Mouse (Mus musculus): ENCODE measurements around the gene F3.

Gene F3

DNA sequence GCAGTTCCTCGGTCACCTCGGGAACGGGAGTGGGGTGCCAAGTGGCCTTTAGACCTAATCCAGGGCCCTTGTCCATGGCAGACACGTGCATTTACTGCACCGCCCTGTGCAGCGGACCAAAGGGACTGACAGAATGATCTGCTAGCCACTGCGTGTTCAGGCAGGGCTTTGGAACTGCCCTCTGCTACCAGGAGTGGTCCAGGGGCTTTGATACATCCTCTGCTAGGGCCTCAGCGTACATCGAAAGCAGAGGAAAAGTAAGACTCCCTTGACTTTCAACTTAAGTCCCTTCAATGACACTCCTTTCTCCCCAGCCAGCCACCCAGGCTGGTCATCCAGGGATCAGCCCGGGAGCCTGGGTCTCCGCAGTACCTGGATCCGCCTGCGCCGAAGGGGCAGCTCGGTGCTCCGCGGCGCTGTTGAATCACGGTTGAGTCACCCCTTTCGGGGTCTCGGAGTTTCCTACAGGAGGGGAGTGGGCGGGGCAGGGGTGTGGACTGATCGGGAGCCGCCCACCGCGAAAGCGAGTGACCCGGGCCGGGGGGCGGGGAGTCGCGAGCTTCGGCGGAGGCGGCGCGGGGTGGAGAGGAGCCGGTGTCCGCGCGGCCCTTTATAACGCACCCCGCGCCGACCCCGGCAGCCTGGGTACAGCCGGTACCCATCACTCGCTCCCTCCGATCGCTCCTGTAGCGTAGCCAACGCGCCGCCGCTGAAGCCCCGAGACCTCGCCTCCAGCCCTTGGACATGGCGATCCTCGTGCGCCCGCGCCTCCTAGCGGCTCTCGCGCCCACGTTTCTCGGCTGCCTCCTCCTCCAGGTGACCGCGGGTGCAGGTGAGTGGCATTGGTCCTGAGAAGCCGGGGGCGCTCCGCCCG is at the start of gene F3:
Gene F3 (plus strand): TSS at position 567 of the 874 bp plus-strand sequence.
- peak; percentile 96 for DNase-seq (ENCODE audit: low read depth)

DNA sequence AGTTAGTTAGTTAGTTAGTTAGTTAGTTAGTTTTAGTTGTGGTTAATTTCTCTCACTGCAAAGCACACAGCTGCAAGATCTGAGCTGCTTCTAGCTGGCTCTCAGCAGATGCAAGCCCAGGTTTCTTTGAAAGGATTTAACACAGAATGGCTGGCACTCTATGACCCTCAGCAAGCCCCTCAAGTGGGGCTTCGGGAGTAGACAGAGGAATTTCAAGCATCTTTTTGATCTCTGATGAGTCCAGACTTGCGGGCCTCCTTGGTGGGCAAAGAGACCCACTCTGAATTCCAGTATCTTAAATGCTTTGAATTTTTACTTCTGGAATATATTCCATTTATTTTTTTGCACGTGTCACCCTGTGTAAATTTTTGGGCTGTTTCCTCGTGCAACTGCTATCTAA is 44.4 kb upstream of the F3 start:
- no peak for DNase-seq (ENCODE audit: low read depth)

DNA sequence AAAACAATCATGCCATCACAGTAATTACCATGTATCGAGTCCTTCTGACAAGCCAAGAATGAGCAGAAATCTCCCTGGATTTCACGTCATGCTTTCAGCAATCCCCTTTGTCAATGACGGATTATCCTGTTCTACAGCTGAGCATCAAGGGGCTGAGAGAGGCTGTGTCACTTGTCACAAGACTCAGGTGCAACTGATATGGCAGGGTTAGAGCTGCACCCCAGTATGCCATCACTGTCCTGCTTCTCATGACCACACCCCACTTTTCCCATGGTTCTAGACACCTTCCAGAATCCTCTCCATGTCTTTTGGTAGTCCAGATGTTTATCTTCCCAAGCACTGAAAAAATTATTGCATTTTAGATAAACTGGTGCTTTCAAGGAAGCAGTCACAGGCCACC is 43.9 kb upstream of the F3 start:
- no peak for DNase-seq (ENCODE audit: low read depth)

DNA sequence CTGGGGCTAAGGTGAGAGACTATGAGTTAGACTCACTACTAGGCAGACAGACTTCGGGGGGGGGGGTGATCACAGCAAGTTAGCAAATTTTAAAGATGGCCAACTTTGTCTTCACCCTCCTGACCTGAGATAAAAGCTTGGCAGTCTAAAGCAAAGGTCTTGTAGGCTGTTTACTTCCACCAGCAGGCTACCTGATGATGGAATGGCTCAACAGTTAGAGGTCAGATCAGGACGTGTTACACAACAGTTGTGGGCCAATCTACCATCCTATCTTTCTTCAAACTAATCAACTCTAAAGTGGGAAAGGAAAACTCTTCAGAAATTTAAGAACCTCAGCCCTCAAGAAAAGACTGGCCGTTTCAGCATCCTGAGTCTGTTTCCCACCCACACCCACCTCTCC is 43.1 kb upstream of the F3 start:
- DNase-seq (ENCODE audit: low read depth) = no peak

DNA sequence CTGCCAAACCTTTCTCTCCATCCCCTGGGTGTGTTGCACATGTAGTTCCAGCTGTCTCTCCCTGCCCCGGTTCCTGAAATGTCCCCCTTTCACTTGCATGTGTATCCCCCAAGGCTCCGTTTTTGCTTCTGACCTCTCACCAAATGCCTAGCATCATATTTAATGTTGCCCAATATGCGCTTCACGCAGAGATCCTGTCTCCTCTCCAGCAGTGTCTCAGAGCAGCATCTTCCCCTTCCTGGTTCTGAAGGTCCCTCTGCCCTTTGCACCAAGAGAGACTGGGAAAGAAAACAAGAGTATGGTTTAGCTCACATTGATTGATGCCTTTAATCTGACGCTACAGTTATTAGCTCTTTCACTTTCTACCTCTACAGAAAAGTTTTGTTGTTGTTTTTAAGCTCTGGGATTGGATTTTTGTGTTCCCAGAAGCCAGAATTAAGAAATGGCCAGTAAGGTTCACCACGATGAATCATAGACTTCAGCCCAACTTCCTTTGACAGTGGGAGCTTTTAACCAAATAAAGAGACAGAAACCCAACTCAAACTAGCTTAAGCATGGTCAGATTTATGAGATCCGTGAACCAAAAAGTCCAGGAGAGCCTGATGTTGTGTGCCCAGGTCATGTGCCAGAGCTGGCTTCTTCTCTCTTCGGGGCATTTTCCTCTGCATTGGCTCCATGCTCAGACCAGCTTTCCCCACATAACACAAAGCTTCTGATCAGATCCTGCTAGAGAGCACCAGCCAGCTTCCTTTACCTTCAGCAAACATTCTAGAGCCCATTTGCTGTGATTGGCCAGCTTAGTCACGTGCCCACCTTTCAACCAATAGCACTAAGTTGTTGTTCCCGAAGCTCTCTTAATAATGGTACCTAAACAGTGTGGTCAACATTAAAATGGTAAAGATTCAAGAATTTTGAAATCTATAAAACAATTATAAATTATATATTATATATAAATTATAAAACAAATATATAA is 40.6 kb upstream of the F3 start:
- DNase-seq (ENCODE audit: low read depth) = peak; percentile 69

DNA sequence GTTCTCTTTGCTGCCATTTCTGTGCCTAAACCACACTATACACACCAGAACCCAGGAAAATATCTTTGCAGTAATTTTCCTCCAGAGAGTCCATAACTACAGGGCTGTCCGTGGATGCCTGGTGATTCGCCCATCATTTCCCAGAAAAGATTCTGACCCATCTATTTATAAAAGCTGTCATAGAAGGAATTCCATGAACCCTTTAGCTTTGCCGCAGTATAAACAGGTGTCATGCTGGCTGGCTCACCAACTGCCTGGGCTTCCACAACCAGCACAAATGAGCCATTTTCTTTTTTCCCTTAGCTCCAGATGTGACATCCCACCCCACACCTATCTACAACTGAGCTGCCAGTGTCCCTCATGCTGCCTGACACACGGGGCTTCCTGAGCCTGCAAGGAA is 38.8 kb upstream of the F3 start:
- DNase-seq (ENCODE audit: low read depth) = peak; percentile 71

DNA sequence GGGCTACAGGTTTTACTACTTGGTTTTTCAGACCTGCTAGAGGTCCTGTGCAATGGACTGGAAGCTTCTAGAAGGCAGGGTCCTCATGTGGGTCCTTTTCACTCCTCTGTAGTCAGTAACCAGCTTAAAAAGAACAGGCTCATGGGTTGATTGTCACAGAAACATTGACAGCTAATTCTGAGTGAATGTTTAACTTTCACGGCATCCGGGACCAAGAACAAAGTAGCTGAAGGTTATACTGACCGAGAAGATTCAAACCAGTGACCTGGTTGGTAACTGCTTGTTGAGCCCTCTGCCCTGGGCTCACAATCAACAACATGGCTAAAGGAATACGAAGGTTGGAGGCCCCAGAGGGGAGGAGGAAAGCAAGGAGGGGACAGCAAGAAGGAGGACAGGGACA is 38.4 kb upstream of the F3 start:
- DNase-seq (ENCODE audit: low read depth) = no peak

DNA sequence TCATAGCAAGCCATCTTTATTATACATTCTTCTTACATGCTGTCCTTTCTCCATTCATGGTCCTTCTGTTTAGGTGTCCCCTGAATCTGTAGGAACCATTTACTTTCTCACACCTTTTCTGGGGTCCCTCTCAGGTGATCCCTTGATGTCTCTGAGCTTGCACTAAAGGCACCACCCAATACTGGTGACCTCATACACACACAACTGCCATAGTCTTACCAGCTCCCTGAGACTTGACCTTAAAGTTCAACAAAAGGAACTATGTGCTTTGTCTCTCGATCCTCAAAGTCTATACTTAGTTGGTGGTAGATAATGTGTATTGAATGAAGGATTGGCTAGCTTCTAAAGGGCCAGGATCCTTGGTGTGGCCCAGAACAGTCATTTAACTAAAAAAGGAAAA is 37.4 kb upstream of the F3 start:
- DNase-seq (ENCODE audit: low read depth) = no peak

DNA sequence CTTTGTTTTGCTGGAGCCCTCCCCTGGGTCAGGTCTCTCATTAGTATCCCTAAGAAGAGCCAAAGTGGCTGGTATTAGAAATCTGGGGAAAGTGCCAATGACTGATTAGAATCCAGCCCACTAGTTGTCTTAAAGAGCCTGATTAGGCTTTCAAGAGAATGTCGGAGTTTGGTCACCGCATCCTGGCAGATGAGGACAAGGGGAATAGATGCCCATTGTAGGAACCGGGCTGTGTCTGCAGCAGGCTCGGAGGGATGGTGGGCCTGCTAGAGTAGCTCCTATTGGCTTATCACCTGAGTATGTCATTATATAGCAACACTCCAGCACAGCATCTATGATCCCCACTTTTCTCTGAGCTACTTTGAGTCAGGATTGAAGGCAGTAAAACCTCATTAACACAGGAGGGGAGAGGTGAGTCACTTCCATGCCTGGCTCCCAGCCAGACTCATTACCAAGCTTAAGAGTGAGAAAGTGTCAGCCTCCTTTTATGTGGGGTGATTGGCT is 36.9 kb upstream of the F3 start:
- peak; percentile 36 for DNase-seq (ENCODE audit: low read depth)

DNA sequence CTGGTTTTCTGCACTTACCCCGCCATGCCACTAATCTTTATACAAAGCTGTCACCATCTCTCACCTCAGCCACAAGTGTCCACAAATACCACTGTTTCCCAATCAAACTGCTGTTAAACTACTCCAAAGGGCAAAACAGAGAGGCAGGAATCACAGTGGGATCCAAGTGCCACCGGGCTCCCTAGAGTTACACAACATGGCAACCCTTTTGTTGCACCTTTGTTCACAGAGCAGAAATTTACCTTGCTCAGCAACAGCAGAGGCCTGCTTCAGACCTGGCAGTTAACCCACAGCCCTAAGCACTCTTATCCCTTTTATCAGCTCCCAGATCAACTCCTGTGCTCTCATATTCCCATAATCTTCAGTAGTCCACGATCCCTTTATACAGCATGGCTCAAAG is 35.6 kb upstream of the F3 start:
- DNase-seq (ENCODE audit: low read depth) = no peak

DNA sequence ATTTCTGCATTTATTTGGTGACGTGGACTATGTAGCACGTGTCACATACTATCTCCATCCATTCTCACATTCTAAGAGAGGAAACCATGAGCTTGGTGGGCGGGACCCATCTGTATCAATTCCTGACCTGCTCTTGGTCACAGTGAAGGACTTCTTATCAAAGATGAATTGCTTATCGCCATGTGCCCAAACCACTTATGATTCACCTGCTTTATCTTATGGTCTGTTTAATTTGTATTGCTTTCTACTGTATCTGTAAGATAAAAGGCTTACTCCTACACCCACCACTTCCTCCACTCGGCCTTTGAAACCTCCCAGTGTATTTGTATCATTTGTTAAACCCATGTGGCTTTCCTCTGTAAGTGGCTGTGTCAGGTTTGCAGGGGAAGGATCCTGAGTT is 34.3 kb upstream of the F3 start:
- DNase-seq (ENCODE audit: low read depth) = no peak

DNA sequence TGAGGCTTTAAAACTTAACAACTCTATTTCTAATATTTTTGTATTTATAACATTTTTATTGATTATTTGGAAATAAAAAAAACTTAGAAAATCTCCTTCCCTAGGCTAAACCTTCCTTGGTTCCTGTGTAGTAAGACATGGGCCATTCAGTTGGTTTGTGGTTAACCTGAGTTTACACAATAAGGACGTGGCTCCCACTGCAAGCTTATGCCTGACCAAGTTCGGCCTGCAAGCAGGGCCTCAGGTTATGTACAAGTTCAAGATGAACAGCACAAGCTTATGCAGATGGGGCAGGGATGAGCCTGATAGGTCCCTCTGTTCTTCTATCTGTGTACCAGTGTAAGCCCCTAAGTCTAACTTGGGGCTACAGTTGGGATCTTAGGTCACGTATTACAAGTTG is 33.6 kb upstream of the F3 start:
- DNase-seq (ENCODE audit: low read depth) = no peak

DNA sequence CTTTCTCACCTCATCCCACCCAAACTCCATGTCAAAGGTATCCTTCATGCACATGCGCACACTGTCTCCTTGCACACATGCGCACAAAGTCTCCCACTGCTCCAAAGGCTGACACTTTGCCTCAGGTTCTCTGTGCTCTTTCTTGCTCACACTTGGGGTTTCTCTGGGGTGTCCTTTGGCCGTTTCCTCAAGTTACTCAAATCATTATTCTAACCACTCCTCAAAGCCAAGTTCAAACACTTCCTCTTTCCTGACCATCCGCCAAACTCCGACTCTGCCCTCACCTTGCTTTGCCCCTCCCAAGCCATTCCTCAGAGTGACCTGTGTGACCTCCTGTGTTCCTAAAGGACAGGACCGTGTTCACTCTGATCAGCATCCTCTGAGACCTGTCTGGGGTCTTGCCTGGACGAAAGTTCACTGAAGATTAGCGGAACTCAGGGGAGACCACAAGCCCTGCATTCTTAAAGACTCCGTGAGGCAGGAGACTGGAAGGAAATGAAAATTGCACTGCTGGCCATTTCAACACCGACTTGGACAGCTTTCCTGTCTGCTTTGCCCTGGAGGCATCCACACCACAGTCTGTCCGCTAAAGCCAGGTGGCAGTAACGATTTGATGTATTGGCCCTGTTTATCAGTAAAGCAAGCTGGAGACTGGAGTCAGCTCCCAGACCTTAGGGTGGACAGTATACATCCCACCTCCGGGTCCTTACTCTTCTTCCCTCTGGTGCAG is 30.2 kb upstream of the F3 start:
- peak; percentile 50 for DNase-seq (ENCODE audit: low read depth)

DNA sequence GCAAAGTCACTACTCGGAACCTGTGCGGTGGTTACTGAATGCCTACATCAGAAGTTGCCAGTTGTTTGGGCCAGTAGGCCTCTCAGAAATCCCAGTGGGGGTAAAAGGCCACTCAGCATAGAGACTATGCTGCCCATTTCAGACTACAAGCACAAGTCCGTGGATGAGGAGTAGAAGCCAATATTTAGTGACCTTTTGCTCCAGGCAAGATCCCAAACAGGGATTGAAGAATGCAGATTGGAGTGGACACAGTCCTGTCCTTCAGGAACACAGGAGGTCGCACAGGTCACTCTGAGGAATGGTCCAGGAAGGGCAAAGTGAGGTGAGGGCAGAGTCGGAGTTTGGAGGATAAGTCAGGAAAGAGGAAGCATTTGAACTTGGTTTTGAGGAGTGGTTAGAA is 29.6 kb upstream of the F3 start:
- DNase-seq (ENCODE audit: low read depth) = no peak

DNA sequence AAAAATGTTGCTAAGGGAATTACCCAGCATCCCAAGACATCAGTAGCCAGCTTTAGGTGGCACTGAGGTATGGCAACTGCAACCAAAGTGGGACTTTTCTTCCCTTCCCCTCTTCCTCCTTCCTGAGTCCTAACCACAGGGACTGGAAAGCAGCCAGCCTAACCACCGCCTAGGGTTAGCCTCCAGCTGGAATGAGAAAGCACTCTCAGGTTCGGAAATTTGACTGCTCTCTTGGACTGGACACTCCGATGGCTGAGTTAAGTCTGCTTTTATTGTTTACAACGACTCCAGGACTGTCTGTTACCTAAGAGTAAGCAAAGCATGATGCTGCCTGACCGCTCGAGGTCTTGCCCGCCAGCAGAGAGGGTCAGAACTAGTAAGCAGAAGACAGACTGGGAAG is 26.2 kb upstream of the F3 start:
- DNase-seq (ENCODE audit: low read depth) = peak; percentile 84

DNA sequence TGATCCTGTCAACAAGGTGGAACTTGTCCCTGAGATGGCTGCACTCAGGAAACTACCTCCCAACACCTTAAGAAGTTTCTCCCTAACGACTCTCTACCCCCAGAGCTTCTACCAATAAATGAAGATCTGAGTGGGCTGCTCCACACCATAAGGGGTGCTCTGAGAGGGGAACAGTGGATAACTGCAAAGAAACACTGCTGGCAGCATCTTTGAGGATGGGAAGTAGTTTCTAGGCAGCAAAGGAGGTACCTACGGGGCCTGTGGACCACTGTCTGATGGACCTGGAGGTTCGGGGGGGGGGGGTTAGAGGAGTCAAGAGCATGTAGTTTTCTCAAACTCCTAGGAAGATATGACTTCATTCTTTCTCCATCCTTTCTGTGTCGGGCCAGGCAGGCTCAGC is 23.9 kb upstream of the F3 start:
- no peak for DNase-seq (ENCODE audit: low read depth)

DNA sequence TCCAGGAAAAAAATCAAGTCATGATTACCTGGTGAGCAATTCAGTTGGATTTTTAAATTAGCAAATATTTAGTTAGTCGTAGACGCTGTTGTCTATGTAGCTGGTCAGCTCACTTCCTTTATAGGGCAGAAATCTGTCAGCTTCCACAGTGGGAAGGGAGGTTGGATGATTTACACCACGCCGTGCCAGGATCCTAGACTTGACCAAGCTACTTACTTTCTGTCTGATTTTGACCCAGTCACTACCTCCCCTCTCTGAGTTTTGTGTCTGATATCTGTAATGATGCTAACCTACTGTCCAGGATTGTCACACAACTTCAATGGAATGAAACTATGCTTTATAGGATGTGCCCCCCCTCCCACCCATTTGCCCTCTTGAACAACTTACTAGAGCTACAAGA is 23.5 kb upstream of the F3 start:
- no peak for DNase-seq (ENCODE audit: low read depth)

DNA sequence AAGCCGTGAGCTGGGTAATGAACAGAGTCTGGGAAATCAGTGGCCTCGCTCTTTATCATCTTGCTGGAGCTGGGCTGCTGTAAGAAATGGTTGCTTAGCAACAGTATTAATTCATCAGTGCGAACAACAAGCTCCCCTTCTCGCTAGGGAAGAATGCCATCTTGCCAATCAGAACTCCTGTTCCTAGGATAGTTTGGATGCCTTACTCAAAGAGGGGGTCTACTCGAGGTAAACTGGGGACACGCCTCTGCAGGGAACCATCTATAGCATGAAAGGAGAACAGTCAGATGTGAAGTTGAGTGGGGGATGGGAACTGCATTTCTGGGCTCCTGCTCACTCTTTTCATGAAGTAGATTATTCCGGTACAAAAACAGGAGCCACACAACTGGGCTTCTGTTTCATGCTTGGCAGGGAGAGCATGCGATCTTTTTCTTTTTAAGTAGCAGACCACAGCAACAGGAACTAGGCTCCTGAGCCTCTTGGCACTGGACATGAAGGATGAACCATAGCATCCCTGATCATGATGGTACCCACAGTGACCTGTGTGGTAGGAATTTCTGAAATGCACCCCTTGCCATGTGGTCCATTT is 22.9 kb upstream of the F3 start:
- DNase-seq (ENCODE audit: low read depth) = no peak

DNA sequence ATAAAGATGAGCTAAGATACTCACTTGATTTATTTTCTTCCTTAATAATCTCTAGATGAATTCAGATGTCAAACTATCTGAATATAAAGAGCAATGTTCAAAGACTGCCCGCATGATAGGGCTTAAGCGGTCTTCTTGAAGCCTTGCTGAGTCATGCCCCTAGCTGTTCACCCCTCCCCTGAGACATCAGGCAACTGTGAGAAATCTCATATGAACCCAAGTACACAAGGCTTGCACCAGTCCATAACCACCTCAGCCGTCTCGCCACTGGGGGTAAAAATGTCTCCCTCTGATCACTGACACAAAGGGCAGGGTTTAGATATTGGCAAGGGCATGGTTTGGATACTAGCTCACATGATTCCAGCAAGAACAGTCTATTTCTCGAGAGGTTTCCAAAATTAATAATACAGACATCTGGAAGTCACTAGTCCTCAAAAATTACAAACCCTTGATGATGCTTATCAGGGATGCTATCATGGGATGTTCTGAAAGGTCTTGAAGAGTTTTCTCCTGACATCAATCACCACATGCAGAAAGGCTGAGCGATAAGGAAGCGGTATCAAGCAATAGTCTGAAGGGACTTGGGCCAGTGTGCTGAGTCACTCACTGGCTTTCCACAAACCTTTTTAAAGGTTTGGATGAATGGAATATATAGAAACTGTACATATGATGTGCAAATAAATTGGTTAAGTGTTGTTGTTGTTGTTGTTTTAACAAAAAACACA is 20.0 kb upstream of the F3 start:
- DNase-seq (ENCODE audit: low read depth) = peak; percentile 64

DNA sequence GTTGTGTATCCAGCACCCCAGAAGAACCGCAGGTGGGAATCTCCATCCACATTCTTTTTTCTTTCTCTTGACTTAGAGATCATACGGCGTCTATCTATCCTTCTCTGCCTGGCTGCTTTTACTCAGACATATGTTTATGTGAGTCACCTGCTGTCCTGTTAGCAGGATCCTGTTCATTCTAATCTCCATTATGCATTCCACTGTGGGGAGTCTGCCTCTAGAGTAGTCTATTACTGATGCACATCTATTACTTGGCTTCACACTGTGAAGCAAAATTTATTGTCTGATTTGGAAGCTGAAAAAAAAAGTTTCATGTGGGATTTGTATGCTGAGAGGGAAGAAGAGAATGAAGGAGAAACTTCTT is 19.5 kb upstream of the F3 start:
- DNase-seq (ENCODE audit: low read depth) = peak; percentile 52

DNA sequence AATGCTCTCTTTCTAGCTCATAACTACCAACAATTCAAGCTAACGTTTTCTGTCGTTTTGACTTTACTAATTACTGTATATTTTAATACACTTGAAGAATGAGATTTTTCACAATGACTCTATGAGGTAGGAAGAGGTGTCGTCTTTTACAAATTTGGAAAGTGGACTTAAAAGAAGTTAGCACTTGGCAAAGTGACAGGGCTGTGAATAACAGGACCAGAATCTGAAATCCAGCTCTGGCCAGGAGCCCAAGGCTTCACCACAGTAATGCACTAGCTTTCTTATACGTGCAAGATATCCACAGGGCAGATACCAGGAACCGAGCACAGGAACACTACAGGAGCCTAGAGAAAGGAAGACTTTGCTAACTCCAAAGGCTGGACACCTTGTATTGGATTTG is 17.2 kb upstream of the F3 start:
- DNase-seq (ENCODE audit: low read depth) = peak; percentile 94
